Mouse (Mus musculus) liver, adult (tissue): Measurements from ENCODE around the gene Armc12.

ENCODE experiments used
- GATA4 ChIP-seq: IDR thresholded peaks from 2 replicates; pipeline ENCODE4 v1.6.1; 2014; ENCODE audit warnings: mild to moderate bottlenecking, low read length; ENCODE audit not compliant: insufficient replicate concordance

Gene Armc12

DNA sequence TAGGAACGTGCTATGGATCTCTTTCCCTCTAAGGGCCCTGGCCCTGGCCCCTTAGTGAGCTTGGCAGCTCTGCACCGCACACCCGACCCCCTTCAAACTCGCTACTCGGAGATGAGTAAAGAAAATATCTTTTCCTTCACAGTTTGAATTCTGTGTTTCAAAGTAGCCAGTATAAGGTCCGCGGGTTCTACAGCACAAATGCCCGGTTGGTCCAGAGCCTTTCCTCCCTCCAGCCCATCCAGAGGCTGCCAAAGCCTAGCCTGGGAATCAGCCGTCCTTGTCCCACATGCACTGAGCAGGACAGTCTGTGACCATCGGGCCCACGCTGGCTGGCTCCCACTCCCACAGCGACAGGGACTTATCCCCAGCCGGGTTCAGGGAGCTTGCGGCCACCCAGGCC is 18.5 kb downstream of the Armc12 start, which contains the start of gene Clpsl2:
Gene Clpsl2 (plus strand): TSS at position 301 of the 400 bp plus-strand sequence.
- no peak for TF ChIP-seq GATA4

DNA sequence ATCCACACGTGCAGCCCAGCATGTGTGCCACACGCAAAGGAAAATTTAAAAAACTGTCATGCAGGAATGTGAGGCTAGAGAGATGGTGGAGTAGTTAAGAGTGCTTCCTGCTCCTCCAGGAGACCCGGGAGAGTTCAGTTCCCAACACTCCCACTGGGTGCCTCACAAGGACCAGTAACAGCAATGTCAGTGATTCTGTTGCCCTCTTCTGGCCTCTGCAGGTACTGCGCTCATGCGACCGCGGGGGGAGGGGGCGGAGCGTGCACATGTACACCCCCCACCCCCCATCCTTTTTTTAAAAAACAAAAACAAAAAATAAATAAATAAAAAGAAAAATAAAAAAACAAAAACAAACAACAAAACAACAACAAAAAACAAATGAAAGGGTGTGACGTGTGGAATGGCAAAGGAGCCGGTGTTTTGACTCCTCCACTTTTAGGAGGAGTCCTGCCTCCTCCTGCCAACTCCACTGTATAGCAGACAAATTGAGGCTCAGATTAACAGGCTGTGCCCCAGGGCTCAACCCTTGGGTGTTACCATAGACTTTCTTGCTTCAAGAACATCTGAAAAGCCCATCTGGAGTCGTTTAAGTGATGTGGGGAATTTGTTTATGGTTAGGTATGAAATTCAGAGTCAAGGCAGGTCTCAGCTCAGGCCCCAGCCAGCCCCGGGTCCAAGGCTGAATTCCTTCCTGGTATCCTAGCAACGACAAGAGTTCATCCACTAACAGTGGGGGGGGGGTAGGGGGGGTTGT is 22.6 kb downstream of the Armc12 start:
- TF ChIP-seq GATA4: no peak

- TF ChIP-seq GATA4: no peak
Observed at GRCm38 (mm10) chr17:28556635-28557396, 26.2 kb downstream of the Armc12 start.

GRCm38 (mm10) chr17:28557772-28558171 is 27.2 kb downstream of the Armc12 start:
- no peak for TF ChIP-seq GATA4

- no peak for TF ChIP-seq GATA4
Observed at GRCm38 (mm10) chr17:28560598-28560997, 30.0 kb downstream of the Armc12 start, which contains the start of gene Clps. Gene Clps, minus strand, starts transcription at chr17:28560766.

DNA sequence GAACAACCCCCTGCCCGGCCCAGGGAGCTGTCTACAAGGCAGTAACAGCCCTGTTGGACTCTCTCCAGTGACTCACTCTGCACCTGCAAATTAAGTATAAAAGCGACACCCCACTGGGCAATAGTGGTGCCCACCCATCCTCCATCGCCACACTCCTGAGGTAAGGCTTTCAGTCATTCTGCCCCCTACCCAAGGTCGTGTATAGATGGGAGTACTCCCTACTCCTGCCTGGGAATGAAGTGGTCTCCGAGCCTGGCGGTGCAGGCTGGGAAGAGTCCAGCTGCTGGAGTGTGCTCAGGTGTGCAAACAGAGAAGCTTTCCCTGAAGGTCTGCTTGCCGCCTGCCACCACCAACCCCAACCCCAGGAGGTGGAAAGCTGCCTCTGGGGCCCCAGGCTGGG is 31.0 kb downstream of the Armc12 start:
- no peak for TF ChIP-seq GATA4

GRCm38 (mm10) chr17:28565181-28565580 is 34.6 kb downstream of the Armc12 start:
- TF ChIP-seq GATA4: no peak

DNA sequence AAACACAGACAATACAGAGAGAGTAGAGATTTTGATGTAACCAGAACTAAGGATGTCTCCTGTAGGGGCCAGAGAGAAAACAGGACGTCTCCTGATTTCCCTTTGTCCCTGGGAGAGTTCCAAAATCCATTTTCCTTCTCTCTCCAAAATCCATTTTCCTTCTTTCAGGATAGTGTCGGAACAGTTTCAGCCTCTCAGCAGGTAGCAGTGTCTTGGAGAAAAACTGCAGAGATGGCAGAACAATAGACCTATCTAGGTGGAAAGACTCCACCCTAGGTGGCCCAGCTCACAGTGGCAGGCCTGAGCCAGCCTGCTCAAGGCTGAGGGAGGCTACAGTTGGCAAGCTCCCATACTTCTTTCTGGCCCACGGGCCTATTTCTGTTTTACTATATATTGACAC is 36.9 kb downstream of the Armc12 start:
- no peak for TF ChIP-seq GATA4

GRCm38 (mm10) chr17:28571868-28572267 is 41.3 kb downstream of the Armc12 start:
- TF ChIP-seq GATA4: no peak

- no peak for TF ChIP-seq GATA4
Observed at GRCm38 (mm10) chr17:28572521-28572920, 41.9 kb downstream of the Armc12 start.

GRCm38 (mm10) chr17:28572941-28573340 is 42.3 kb downstream of the Armc12 start:
- TF ChIP-seq GATA4: no peak

GRCm38 (mm10) chr17:28575244-28576125 is 44.9 kb downstream of the Armc12 start, which contains the start of gene Lhfpl5:
Gene Lhfpl5, plus strand, starts transcription at chr17:28575641.
- TF ChIP-seq GATA4: no peak

- no peak for TF ChIP-seq GATA4
Observed at GRCm38 (mm10) chr17:28580396-28580795, 49.8 kb downstream of the Armc12 start.

GRCm38 (mm10) chr17:28581056-28581455 is 50.5 kb downstream of the Armc12 start:
- no peak for TF ChIP-seq GATA4

GRCm38 (mm10) chr17:28586509-28586908 is 55.9 kb downstream of the Armc12 start:
- no peak for TF ChIP-seq GATA4
